Mouse (Mus musculus): ENCODE results near the gene Fdx1.

- no peak for TF ChIP-seq POLR2A (IDR thresholded peaks at IDR 0.05; ENCODE audit: control insufficient read depth, low read depth, low read length)
- no peak for TF ChIP-seq CTCF (IDR thresholded peaks at IDR 0.05; ENCODE audit: control insufficient read depth, insufficient read depth, insufficient replicate concordance, low read depth, low read length)
Measured at GRCm38 (mm10) chr9:52008511-52008910, 45.2 kb upstream of the Fdx1 start.

Data from testis, adult 2 months (tissue).